Mouse (Mus musculus) limb, embryonic 13.5 days (tissue): ENCODE data around the gene Plpp2. TPM values are rescaled to one million over a fixed set of nuclear protein-coding genes. Genes with fewer than 3 reads are reported as not detected.

Source experiments
- ATAC-seq: fragments of 200-750 bp; cut with Nextera tagmentation; 2 replicates; pipeline ENCODE4 v1.8.0; 2017; ENCODE audit warnings: low read depth, moderate number of reproducible peaks, moderate TSS enrichment; ENCODE audit not compliant: low FRiP score
- H3K27ac ChIP-seq: fragments of 300-500 bp; sonication (generic); 2 replicates; pipeline ENCODE4 v1.5.1; 2015; ENCODE audit warnings: inconsistent platforms, mild to moderate bottlenecking, moderate library complexity
- H3K27me3 ChIP-seq: fragments of 300-500 bp; sonication (generic); 2 replicates; pipeline ENCODE4 v1.6.1; 2015; ENCODE audit warnings: mild to moderate bottlenecking, inconsistent platforms
- H3K36me3 ChIP-seq: fragments of 300-500 bp; sonication (generic); 2 replicates; pipeline ENCODE4 v1.6.1; 2015; ENCODE audit warnings: inconsistent platforms, mild to moderate bottlenecking, moderate library complexity
- H3K4me1 ChIP-seq: fragments of 300-500 bp; sonication (generic); 2 replicates; pipeline ENCODE4 v1.6.1; 2015; ENCODE audit warnings: inconsistent platforms
- H3K4me2 ChIP-seq: fragments of 300-500 bp; sonication (generic); replicated peaks from 2 replicates; pipeline ENCODE4 v1.6.1; 2015; ENCODE audit warnings: inconsistent platforms, mild to moderate bottlenecking, moderate library complexity
- H3K4me3 ChIP-seq: fragments of 300-500 bp; sonication (generic); 2 replicates; pipeline ENCODE4 v1.5.1; 2015; ENCODE audit warnings: moderate library complexity, mild to moderate bottlenecking, inconsistent platforms
- H3K9ac ChIP-seq: fragments of 300-500 bp; sonication (generic); 2 replicates; pipeline ENCODE4 v1.6.1; 2015; ENCODE audit warnings: mild to moderate bottlenecking, inconsistent platforms
- H3K9me3 ChIP-seq: fragments of 300-500 bp; sonication (generic); 2 replicates; pipeline ENCODE4 v1.6.1; 2016; ENCODE audit warnings: inconsistent platforms
- WGBS: fragments of 180-500 bp; shearing (Covaris S2); methylation state at CpG from one replicate; pipeline ENCODE4 v1.1.7; 2015; 5-methylcytosine and 5-hydroxymethylcytosine counted together
- polyA plus RNA-seq: library from polyadenylated mRNA; unstranded; fragments of >200 nt; fragmentation: Nextera tagmentation; extraction: Ambion mirVana; gene quantifications from 2 replicates; pipeline ENCODE4 v1.2.1, GENCODE M21; 2015

Gene Plpp2
- polyA plus RNA-seq, 1 experiment from 2014 or later = 23.2 TPM

DNA sequence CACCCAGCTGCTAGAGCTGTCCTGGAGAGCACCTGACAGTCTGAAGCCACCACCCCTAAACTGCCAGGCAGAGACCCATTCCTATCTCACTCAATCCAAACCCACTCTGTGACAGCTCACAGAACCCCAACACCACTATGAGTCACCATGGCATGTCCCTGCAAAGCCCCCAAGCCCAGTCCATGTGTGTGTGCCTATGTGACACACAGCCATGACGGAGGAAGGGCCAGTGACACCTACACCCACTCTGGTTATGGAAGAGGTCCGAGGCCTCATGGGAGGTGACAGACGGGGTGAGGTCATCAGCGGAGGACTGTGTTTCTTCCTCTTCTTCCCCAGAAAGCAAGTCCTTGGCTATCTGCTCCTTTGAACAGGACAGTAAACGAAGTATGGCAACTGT lies 14.9 kb upstream of the Plpp2 start:
- Histone ChIP-seq H3K27me3 (no peaks in the 10 kb centered on the region), H3K27ac (no peak overlapping the region), H3K4me3 (no peak overlapping the region), H3K9ac (no peak overlapping the region), H3K9me3 (no peaks in the 10 kb centered on the region), H3K4me2 (no peak overlapping the region), H3K36me3 (peaks cover 80% of the 10 kb centered on the region), H3K4me1 (peaks cover 15% of the 10 kb centered on the region)
- no peak for ATAC-seq
- 89% methylated on average over 5 of the region's 5 CpGs for WGBS

DNA sequence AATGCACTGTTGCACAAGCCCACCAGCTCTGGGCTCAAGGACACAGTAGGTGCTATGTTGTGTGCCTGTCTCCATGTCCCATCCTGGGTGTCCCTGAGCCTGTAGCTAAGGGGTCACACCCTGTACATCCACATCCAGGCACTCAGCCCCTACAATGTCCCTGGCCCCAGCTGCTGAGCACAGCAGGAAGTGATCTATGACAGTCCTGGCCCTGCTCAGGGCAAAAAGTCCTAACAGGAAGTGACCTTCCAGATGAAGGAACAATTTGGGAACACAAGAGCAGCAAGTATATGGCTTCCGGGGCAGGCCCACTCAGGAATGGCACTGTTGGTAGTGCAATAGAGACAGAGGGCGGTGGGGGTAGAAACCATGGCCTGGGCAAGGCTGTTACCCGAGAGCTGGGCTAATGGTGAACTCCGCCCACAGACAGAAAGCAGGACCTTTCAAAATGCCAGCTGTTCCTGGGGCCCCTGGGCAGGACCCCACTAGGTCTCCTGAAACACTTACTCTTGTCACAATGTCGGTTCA lies 13.6 kb upstream of the Plpp2 start:
- Histone ChIP-seq H3K27ac (no peak overlapping the region), H3K36me3 (peaks cover 93% of the 10 kb centered on the region), H3K27me3 (no peaks in the 10 kb centered on the region), H3K9ac (no peak overlapping the region), H3K9me3 (no peaks in the 10 kb centered on the region), H3K4me1 (peaks cover 1% of the 10 kb centered on the region), H3K4me2 (no peak overlapping the region), H3K4me3 (no peak overlapping the region)
- 77% methylated on average over 5 of the region's 5 CpGs for WGBS
- no peak for ATAC-seq

DNA sequence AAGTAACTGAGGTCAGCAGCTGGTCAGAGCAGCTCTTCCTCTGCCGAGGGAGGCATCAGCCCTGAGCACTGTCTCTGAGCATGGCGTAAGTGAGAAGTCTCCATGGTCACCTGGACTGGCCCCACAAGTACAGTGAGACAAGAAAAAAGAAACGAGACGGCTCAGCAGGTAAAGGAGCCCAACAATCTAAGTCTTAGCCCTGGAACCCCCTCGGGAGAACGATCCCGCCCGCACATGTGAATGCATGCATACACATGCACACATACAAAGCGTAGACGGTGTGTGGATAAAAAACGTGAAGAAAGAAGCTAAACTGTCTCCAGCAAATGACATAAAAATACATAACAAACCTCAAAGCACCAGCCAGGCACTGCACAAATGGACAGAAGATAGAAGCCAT lies 12.9 kb upstream of the Plpp2 start:
- Histone ChIP-seq H3K4me2 (no peak overlapping the region), H3K9me3 (no peaks in the 10 kb centered on the region), H3K4me1 (no peaks in the 10 kb centered on the region), H3K4me3 (no peak overlapping the region), H3K27ac (no peak overlapping the region), H3K9ac (no peak overlapping the region), H3K36me3 (peaks cover 100% of the 10 kb centered on the region), H3K27me3 (no peaks in the 10 kb centered on the region)
- WGBS = 88% methylated on average over 11 of the region's 11 CpGs
- ATAC-seq = no peak

DNA sequence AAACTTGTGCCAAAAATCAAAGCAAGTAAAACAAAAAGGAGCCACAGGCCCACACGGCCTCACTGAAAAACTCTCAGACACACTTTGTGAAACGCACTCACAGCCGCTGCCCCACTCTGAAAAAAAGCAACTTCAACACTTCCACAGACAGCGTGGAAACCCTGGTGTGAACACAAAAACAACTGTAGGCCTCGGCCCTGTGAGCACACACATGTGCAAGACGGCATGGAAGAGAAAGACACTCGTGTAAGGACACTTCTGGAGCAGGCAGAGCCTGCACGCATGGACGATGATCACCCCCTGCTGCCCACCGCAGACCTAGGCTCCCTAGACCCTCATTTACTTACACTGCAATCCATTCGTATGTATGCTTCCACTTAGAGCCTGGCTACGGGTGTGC lies 12.3 kb upstream of the Plpp2 start:
- Histone ChIP-seq H3K9ac (no peak overlapping the region), H3K36me3 (peaks cover 100% of the 10 kb centered on the region), H3K27me3 (no peaks in the 10 kb centered on the region), H3K4me1 (no peaks in the 10 kb centered on the region), H3K4me3 (no peak overlapping the region), H3K27ac (no peak overlapping the region), H3K4me2 (no peak overlapping the region), H3K9me3 (no peaks in the 10 kb centered on the region)
- 88% methylated on average over 12 of the region's 12 CpGs for WGBS
- ATAC-seq = no peak

DNA sequence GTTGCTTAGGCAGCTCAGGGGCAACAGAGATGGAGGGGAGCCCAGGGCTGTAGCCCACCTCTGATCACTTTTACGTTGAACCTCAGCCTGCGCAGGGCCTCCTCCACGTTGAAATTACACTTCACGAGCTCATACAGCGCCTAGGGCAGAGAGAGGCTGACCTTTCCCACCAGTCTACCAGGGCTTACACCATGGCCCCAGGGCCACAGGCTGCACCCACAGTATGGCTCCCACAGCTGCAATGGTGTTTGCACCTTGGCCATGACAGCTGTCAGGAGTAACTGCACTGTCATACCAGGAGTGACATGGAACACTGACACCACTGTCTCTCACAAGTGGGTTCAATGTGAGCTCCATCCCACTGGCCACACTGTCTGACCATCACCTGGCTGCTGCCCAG lies 11.0 kb upstream of the Plpp2 start:
- no peaks in the 10 kb centered on the region for H3K27me3 ChIP-seq
- no peak overlapping the region for H3K4me2 ChIP-seq
- peaks cover 100% of the 10 kb centered on the region for H3K36me3 ChIP-seq
- no peak overlapping the region for H3K4me3 ChIP-seq
- no peak overlapping the region for H3K9ac ChIP-seq
- 84% methylated on average over 5 of the region's 5 CpGs for WGBS
- no peaks in the 10 kb centered on the region for H3K4me1 ChIP-seq
- ATAC-seq = no peak
- no peaks in the 10 kb centered on the region for H3K9me3 ChIP-seq
- no peak overlapping the region for H3K27ac ChIP-seq

DNA sequence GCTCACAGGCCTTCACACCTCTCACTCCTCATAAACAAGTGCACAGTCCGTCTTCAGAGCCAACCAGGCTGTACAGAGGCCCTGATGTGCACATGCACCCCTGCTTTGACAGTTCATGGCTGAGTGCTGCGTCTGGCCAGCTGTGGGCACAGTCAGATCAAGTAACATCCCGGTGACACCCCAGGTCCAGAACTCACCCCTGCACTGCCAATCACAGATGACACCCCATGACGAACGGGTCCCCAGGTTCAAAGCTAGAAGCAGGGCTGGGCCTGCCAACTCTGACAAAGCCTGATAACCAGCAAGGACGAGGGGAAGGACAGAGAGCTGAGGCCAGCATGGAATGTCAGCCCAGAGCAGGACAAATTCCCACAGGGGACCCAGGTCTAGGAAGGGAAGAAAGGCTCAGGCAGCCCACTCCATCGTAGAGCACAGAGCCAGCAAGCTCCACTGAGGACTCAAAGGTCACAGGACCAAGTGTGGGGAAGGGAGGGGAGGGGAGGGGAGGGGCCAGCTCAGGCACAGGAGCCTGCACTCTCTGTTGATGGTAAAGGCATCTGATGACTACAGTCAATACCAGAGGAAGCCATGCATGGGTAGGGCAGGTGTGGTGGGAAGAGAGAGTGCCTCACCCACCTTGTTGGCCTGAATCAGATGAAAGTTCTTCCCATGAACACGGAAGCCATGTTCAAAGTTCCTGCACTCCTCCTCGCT lies 10.4 kb upstream of the Plpp2 start:
- Histone ChIP-seq H3K9ac (no peak overlapping the region), H3K4me3 (no peak overlapping the region), H3K27ac (no peak overlapping the region), H3K36me3 (peaks cover 100% of the 10 kb centered on the region), H3K9me3 (no peaks in the 10 kb centered on the region), H3K4me2 (no peak overlapping the region), H3K4me1 (no peaks in the 10 kb centered on the region), H3K27me3 (no peaks in the 10 kb centered on the region)
- 86% methylated on average over 9 of the region's 9 CpGs for WGBS
- no peak for ATAC-seq

DNA sequence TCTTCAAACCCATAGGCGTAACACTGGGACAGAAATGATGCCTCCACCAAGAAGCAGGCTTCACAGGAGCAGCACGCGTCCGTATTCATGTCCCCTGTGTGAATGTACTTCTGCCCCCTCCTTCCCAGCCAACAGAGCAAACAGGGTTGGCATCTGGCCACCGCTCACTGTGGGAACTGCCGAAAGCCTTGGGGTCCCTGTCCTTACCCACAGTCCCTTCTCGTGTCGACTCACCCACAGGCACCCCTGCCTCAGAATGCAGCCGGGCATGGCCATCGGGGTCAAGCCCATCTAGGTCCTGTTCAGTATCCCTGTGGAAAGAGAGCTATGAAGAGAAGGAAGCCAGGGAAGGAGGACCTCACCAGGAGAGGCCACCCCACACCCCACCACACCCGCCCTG lies 8.6 kb upstream of the Plpp2 start:
- Histone ChIP-seq H3K36me3 (peaks cover 91% of the 10 kb centered on the region), H3K9me3 (no peaks in the 10 kb centered on the region), H3K9ac (no peak overlapping the region), H3K4me3 (no peak overlapping the region), H3K4me1 (no peaks in the 10 kb centered on the region), H3K27me3 (no peaks in the 10 kb centered on the region), H3K4me2 (no peak overlapping the region), H3K27ac (no peak overlapping the region)
- no peak for ATAC-seq
- 95% methylated on average over 11 of the region's 11 CpGs for WGBS

DNA sequence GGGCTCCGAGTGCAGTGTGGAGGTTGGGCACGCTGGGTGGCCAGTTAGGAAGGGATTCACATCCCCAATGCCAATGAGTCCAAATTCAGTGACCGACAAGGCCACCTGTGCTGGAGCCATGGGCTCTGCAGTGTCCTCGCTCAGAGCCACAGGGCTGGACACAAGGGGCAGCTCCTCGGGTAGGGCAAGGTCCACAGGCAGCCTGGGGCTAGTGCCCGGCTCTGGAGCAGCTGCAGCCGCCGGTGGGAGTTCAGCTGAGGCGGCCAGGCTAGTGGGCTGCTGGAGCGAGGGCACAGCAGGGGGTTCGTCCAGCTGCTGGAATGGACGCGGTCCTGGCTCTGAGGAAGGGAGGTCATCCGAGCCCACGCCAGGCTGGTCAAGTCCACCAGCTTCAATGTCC lies 7.9 kb upstream of the Plpp2 start:
- H3K36me3 ChIP-seq = peaks cover 84% of the 10 kb centered on the region
- no peak overlapping the region for H3K4me2 ChIP-seq
- no peak overlapping the region for H3K27ac ChIP-seq
- H3K4me1 ChIP-seq = no peaks in the 10 kb centered on the region
- WGBS = 77% methylated on average over 15 of the region's 15 CpGs
- H3K9me3 ChIP-seq = no peaks in the 10 kb centered on the region
- H3K27me3 ChIP-seq = no peaks in the 10 kb centered on the region
- ATAC-seq = no peak
- no peak overlapping the region for H3K4me3 ChIP-seq
- no peak overlapping the region for H3K9ac ChIP-seq

DNA sequence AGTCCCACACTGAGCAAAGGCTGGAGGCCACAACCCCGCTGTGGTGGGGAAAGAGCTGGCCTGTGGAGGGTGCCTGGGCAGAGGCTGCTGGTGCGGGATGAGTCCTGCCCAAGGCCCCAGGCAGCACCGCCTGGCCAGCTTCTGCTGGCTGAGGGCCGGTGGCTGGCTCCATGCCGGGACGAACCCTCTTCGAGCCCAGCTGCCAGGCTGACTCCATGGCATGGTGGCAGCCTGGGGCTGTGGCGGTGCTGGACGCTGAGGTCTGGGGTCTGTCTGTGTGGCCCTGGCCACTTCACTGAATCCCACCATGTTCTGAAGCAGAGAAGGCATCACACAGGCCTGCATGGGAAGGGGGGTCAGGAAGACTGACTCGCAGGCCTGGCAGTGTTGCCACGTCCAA lies 7.2 kb upstream of the Plpp2 start:
- Histone ChIP-seq H3K4me2 (no peak overlapping the region), H3K27ac (no peak overlapping the region), H3K9me3 (no peaks in the 10 kb centered on the region), H3K4me3 (no peak overlapping the region), H3K4me1 (no peaks in the 10 kb centered on the region), H3K27me3 (no peaks in the 10 kb centered on the region), H3K36me3 (peaks cover 77% of the 10 kb centered on the region), H3K9ac (no peak overlapping the region)
- no peak for ATAC-seq
- 88% methylated on average over 11 of the region's 11 CpGs for WGBS

DNA sequence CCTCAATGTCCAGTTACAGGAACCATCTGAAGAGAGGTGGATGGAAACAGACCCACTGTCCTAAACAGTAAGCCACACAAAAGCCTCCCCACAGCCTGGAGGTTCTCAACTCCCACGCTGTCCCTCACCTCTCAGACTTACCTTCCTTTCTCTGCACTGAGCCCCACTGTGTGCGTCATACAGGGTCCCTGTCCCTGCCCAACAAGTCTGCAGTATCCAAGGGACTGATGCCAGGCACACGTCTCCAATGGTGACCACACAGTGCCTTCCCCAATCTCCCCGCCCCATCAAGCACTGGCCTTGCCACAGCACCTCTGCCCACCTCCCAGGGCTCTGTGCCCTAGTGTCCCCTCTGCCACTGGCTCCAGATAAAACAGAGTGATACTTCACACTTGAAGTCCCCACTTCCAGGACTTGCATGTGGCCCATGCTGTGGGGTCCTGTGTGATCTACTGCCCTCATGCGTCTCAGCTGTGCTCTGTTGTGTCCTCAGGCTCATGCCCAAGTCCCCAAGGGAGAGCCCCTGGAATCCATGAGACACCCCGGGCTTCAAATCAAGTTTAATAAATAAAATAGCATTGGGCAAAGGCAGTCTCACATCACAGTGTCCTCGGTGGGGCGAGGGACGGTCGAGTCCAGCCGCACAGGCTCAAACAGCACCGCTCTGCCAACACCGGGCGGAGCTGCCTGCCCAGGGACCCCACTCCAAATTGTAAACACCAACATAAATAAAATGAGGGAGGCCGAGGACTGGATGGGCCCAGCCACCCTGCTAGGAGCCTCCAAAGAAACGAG lies 6.3 kb upstream of the Plpp2 start:
- Histone ChIP-seq H3K36me3 (peaks cover 68% of the 10 kb centered on the region), H3K4me2 (no peak overlapping the region), H3K27ac (no peak overlapping the region), H3K27me3 (no peaks in the 10 kb centered on the region), H3K9me3 (no peaks in the 10 kb centered on the region), H3K4me1 (no peaks in the 10 kb centered on the region), H3K9ac (no peak overlapping the region), H3K4me3 (no peak overlapping the region)
- WGBS = 94% methylated on average over 16 of the region's 16 CpGs
- no peak for ATAC-seq

DNA sequence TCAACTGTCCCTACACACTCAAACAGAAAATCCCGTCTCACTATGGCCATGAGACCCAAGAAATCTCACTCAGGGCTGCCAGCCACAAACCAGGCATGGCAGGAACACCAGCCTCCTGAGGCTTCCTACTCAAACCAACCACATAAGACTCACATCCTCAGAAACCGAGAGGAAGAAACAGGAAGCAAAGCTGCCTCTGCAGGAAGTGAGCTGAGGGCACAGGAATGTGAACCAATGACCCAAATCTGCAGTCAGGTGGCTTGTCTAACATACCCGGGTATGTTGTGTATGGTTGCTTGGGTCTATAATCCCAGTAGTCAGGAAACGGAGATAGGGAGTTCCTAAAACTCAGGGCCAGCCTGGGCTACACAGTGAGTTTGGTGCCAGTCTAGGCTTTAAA lies 5.3 kb upstream of the Plpp2 start:
- Histone ChIP-seq H3K9me3 (no peaks in the 10 kb centered on the region), H3K36me3 (peaks cover 58% of the 10 kb centered on the region), H3K4me2 (no peak overlapping the region), H3K4me3 (no peak overlapping the region), H3K27me3 (no peaks in the 10 kb centered on the region), H3K9ac (no peak overlapping the region), H3K4me1 (peaks cover 2% of the 10 kb centered on the region; the same call in 1 of the 2 replicates), H3K27ac (no peak overlapping the region)
- ATAC-seq = no peak
- WGBS = 69% methylated on average over 4 of the region's 4 CpGs

DNA sequence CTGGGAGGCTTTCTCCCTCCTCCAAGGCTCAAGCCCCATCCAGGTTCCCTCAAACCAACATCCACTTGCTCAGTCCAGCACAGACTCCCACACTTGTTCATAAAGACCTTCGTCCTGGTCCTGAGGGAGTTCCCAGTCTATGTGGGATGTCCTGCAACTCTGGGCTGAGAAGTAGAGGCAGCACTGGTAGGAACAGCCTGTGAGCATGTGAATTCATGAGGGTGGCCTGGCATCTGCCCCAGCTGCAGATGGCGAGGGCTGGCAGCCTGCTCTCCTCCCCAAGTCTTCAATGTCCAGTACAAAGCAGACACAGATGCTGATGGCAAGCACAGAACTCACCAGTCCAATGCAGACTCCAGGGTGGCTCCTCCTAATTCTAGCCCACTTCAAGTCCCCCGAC lies 4.7 kb upstream of the Plpp2 start:
- no peak for ATAC-seq
- H3K36me3 ChIP-seq = peaks cover 52% of the 10 kb centered on the region
- no peak overlapping the region for H3K27ac ChIP-seq
- WGBS = 93% methylated on average over 3 of the region's 3 CpGs
- H3K4me1 ChIP-seq = peaks cover 4% of the 10 kb centered on the region; the same call in 1 of the 2 replicates
- H3K9me3 ChIP-seq = no peaks in the 10 kb centered on the region
- H3K9ac ChIP-seq = no peak overlapping the region
- H3K4me3 ChIP-seq = no peak overlapping the region
- no peaks in the 10 kb centered on the region for H3K27me3 ChIP-seq
- no peak overlapping the region for H3K4me2 ChIP-seq
